Mouse (Mus musculus): ENCODE results near the gene Fzd4.

DNA sequence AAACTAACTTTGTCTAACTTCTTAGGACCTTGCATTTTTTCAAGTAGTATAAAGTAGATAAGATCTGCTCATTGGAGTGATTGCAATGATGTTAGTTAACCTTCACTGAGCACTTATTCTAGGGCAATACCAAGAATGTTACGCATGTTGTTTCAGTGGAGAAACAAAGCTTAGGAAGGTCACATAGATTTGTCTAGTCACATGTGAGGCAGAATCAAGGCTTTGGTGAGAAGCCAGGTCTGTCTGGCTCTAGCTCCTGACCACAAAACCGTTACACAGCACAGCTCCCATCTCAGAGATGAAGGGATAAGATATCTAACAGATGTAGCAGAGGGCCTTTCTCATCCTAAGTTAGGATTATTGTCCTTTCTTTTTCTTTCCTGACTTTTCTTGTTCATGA is 13.5 kb upstream of the Fzd4 start:
- TF ChIP-seq USF1 (IDR thresholded peaks at IDR 0.05; ENCODE audit: low read depth) = no peak
- TF ChIP-seq MYOD1 (IDR thresholded peaks at IDR 0.05; ENCODE audit: control insufficient read depth, insufficient read length, low read depth) = no peak
